Mouse (Mus musculus) heart, postnatal 0 days (tissue): ENCODE results near the gene Cldn4.

ENCODE experiments used
- CTCF ChIP-seq: IDR thresholded peaks from 2 replicates; pipeline ENCODE4 v1.5.1; 2016; ENCODE audit warnings: antibody characterized with exemption, control low read depth, low read depth
- EP300 ChIP-seq: IDR thresholded peaks from 2 replicates; pipeline ENCODE4 v1.6.1; 2016; ENCODE audit warnings: antibody characterized with exemption, low read depth

DNA sequence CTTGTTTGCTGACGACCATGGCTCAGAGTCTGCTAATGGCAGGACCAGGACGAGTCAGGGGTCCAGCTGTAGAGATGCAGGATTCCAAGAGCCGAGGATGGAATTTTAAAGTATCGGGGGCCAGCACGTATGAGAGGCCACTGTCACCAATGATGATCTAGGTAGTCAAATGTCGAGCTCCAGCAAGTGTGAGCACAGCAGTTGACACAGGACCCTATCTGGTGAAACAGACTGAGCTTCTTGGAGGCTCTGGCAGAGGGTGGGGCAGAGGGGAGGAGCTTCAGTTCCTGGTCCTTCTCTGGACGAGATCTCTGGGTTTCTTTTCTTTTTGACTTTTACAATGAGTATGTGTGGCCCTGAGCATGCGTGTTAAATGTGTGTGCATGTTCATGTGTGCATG is 31.4 kb downstream of the Cldn4 start, which contains the start of gene Cldn13:
- TF ChIP-seq EP300 (no peak), CTCF (no peak)
